Mouse (Mus musculus) yolk sac, embryonic 10.5 days (tissue): ENCODE data around the gene Anxa2.

Experiments
- DNase-seq: peaks from one replicate; pipeline ENCODE4 v3.0.0-alpha.2; 2017; ENCODE audit warnings: low spot score

Anxa2 gene

DNA sequence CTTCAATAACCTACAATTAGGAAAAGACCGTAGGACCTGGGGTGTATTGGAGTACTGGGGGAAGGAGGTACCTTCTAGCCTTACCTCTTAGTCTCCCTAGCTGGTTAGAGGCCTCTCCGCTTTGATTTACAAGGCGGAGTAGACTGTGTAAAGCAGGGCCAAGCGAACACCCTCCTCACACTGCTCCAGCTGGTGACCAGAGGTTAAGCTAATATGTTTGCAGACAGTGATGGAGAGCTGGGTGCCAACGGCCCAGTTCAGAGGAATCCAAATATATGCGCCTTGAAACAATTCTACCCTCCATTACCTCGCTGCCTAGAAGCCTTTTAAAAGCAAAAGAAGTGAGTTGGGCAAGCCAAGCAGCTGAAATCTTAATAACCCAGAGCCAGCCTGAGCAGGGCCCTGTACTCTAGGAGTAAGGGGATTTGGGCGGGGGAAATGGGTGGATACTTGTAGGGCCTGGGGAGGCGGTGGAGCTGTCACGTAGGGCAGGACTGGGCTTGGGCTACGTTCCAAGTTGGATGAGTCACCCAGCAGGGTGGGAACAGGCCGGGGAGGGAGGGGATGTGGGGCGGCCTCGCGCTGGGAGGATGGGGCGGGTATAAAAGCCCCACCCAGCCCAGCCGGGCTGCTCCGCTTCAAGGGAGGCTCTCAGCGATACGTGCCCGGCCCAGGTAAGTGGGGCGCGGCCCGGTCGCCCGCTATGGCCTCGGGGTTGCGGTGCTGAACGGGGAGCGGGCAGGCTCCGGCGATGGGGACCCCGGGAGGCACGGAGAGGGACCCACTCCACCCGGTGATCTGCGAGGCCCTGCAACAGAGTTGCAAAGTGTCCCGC is at the start of gene Anxa2:
Gene Anxa2, plus strand, starts transcription at position 555 of the 835 bp plus-strand sequence.
- peak; percentile 89 for DNase-seq

DNA sequence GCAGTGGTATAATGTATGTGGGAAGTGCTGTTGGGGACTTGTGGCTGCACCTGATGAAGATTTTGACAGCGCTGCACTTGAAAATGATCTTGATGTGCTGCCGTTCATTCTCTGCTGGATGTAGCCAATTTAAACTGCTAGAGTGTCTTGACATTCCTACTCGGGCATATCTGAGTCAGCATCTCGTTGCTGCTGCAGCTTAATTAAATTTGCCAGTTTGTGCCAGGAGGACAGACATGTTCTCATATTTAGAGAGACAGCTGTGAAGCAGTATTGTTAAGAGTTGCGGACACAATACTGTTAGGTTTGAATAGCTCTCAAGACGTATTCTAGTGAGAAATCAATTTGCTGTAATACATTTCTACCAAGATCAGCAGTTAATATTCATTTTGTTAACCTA is 48.7 kb upstream of the Anxa2 start:
- DNase-seq = no peak

DNA sequence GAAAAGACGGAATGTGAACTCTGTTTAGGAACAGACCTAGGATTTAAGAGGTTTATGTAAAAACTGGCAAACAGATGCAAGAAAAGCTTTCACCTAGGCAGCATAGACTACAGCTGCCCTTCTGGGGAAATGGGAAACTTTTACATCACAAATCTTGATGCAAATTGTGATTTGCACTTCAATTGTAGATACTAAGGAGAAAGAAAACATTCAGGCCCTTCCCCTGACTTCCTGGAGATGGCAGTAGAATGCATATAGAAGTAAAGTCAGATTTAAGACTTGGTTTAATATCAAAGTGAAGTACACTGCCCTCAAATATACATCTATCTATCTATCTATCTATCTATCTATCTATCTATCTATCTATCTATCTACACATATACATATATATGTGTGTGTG is 33.9 kb upstream of the Anxa2 start:
- DNase-seq = no peak

DNA sequence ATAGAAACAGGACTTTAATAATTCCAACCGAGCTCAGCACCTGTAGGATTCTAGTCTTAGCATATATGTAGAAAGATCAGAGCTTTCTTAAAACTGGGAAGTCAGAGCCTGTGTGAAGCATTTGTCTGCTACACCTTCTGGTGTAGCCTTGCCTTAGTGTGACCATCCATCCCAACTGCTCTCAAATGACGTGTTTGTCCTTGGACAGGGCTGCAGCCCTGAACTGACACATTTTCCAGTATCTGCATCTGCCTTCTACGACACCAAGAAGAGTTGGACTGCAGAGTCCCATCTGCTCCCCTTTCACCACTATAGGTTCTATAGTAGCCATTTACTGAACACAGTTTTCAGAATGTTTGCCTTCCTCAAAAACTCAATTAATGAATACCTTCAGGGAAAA is 22.9 kb upstream of the Anxa2 start:
- DNase-seq = no peak

DNA sequence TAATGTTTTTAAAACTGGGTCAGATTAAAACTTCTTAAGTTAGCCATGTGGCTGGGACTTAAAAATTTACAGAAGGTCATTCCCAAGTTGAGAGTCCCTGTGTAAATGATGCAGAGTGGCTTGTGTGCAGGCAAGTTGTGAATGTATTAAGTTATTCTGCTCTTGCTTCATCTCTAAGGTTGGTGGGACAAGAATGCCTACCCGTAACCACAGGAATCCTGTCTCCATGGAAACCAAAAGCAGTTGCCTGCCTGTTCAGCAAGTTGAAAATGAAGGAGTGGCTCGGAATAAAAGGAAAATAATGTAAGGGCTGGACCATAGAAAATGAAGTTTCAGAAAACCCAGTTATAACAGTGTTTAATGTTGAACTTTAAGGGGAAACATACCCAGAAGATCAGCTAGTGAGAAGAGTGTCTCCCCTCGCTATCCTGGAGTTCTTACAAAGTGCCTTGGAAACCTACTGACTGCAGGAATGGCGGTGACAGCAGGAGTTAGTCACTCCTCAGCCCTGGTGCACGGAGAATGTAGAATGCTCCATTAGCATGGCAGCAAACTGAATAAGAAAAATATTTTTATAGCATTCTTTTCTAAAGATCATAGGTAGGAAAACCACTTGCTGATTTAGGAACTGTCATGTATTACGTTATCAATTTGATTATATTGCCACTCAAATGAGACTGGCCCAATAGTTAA is 21.4 kb upstream of the Anxa2 start:
- DNase-seq = peak; percentile 21

DNA sequence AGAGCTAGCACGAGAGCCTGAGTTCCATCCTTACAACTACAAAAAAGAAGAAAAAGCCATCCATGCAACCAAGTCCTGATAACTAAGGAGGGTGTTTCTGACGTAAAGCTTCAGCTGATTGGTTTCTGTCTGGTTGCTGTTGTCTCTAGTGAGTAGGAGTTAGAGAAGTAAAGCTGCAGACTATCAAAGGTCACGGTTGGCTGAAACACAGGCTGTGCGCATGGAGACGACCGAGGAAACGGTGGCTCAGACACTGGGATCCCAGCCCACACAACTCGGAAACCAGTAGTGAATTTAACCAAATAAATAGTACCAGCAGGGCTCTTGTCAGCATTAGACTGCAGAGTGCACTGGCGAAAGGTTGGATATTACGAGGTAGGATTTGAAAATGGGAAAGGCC is 18.2 kb upstream of the Anxa2 start:
- peak; percentile 39 for DNase-seq

DNA sequence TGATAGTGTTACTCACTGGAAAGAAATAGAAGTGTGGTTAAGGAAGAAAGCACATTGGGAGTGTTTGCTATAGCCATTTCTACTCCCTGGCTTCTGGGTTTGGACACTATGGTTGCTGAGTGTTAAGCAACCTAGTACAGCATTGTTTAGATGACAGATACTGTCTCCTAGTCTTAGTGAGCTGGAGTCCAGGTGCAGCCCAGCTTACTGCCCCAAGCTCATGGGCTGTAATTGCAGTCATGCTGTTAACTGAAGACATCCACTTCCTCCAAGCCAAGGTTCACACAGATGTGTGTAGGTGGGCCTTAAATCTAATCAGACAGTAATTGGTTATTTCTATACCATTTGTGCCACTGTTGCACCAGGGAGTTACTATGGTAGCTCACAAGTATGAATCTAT is 17.8 kb upstream of the Anxa2 start:
- DNase-seq = no peak

DNA sequence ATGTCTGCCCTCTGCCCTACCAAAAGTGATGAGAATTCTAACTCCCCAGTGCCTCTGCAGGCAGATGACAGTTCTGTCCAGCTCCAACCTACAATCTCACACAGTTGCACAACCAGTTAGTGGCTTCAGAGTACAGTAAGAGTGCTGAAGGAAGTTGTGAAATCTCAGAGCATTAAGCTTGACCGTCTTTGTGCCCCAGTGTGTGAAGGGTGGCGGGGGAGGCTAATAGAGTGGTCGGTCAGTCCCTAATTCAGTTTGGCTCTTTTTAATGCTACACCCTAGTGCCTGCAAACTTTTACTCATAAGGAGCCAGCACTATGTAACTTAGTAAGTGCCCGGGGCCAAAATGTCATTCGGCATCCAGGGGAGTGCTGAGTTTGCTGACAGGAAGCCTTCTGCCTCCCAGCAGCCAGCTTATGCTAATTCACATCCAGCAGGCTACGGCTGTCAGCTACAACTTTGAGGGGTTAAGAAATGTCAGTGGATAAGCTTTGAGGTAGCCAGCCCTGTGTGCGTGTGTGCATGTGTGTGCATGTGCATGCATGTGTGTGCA is 13.5 kb upstream of the Anxa2 start:
- DNase-seq = peak; percentile 40

DNA sequence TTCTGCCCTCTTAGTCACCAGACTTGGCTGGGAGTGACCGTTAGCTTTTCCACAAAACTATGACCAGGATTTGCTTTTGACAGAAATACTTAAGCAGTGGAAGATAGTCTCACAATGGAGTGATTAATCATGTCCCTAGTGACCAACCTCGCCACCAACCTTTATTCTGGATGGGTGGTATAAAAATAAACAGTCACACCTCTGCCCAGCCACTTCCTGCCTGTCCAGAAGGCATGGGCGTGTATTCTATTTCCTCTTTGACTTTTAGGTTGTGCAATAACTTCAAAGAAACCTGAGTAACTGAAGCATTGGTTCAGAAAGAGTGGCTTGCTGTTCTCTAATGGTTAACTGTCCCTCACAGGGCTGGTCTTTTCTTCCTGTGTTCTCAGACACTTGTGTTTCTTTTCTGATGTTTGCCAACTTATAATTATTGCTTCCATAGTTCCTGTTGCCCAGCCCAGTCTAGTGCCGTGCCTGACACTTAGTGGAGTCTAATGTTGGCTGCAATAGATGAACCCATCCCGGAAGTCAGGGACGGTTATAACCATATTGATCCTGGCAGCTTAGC is 10.9 kb upstream of the Anxa2 start:
- peak; percentile 42 for DNase-seq

DNA sequence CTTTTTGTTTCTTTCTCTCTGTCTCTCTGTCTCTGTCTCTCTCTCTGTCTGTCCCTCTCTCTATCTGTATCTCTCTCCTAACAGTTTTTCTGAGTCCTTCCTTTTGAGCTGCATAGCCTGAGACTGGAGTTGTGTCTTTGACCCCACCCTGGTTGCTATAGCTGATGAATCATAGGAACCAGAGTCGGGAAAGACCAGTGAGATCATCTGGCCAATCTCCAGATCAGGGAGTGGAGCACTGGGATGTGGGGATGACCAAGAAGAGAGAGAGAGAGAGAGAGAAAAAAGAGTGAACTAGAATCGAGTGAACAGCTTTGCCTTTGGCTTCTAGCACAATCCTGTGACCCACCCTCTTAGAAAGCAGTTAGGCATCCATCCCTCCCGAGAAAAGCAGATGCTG is 10.2 kb upstream of the Anxa2 start:
- no peak for DNase-seq

DNA sequence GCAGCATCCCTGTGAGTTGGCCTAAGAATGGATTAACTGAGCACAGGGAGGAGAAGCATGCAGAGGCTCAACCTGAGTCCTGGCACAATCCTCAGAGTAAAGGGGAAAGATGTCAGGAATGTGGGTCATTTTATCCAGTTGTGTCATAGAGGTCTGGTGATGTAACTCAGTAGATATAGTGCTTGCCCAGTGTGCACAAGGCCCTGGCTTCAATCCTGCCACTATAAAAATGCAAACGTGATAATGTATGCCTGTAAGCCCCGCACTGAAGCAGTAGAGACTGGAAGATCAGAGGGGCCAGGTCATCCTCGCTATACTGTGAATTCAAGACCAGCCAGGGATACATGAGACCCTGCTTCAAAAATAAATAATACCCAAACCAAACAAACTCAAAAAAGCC is 4.6 kb upstream of the Anxa2 start:
- no peak for DNase-seq

DNA sequence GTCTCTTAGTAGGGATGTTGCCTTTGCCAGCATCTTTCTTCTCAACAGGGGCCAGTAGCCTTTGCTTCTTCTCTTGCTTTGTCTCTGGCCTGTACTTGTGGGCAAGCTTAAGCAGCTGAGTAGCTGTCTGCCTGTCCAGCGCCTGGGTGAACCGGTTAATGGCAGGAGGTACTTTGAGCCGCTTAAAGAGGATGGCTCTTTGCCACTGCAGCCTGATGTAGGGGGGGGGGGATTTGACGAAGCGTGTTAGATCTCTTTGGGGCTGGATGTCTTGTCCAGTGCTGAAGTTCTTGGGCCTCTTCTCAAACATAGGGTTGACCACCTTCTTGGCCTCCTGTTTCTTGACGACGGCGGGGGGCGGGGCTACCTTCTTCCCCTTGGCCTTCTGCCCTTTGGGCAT is 2.8 kb upstream of the Anxa2 start:
- DNase-seq = no peak

DNA sequence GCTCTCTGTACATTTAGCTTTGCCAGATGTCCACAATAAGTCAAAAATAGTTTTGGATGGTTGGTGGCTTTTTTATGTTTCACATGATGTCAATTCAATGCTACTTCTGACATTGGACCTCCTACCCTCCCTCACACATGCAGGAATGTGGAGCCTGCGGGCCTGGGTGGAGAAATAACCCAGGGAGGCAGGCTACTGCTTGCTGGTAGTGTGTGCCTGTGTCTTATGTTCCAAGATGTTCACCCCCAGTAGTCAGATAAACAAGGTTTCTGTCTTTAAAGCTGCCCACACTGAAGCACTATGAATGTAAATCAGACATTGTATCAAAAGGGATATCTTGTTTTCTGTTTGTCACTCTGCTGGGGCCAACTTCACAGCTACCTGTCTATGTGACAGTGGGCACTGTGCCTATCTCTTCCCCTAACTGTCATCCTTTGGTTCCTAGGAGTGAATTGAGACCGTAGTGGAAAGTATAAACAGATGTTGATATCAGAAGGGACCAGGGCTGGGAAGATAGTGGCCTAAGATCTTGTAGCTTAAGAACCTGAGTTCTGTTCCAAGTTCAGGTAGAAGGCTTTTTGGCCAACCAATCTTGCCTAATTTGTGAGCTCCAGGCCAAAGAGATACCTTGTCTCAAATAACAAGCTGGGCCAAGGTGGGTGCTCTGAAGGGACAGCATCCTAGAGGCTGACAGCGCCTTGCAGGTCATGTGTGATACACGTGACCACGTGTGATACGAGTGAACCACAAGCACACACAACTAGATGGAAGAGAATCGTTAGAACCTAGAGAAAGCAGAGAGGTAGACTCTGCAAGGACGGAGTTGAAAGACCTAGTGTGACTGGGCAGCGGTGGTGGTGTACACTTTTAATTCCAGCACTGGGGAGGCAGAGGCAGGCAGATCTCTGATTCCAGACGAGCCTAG is 1.3 kb upstream of the Anxa2 start:
- DNase-seq = no peak

DNA sequence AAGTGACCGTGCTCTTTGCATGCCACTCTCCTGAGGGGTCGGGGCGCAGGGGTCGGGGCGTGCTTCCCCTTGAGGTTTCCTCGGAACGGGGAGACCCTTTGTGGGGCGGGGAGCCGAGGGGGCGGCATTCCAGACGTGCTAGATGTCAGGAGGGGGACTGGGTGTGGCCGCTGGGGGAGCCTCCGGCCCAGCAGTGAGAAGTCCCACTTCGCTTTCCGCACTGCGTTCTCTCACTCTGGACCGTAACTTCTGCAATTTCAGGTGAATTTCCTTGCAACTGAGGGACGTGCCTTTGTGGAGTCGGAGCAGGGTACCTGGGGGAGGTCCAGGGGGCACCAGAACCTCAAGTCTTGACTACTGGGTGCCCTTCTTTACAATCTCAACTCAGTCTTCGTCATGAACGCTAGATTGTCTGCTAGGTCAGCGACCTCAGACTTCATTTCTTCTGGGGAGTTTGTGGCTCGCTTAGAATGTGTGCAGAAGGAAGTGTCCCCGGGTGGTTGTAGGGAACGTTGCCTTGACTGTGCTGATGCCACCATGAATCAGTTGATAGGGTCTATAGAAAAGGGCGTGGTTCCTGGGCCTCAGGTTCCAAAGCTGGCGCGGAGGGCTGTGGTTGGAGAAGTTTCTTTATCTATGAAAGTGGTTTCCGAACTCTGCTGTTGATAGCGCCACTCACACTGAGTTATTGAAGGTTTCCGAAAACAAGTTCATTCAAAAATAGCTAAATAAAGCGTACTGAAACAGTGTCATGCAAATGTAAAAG is 664 bp downstream of the Anxa2 start:
- peak; percentile 52 for DNase-seq

DNA sequence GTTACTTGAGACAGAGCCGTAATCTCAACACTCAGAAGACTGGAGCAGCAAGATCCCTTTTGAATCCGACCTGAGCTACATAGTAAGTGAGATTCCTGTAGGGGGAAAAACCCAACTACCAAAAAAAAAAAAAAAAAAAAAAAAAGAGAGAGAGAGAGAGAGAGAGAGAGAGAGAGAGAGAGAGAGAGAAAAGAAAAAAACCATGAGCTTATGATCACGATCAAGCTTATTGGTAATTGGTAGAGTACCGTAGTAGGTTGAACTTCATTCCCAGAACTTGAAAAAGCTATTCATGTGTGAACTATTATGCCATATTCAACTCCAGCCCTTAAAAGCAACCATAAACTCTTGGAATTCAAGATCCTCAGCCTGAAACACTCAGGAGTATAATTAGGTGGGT is 1.3 kb downstream of the Anxa2 start:
- DNase-seq = no peak

DNA sequence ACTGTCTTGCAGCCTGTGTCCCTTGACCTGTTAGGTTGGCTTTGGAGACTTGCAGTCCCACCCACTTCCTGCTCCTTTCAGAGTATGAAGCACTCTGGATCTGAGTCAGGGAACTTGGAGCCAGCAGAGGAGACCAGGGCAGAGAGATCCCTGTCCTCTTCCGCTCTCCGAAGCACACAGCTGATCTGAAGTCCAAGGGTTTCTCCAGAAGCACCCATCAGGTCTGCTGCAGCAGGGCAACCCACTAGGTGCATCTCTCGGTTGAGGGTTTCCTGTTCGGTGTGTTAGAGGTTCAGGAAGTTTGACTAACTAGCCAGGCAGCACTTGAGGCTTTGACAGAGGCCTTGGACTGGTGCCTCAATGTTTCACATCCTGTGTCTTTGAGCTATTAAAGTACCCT is 2.0 kb downstream of the Anxa2 start:
- DNase-seq = peak; percentile 41

DNA sequence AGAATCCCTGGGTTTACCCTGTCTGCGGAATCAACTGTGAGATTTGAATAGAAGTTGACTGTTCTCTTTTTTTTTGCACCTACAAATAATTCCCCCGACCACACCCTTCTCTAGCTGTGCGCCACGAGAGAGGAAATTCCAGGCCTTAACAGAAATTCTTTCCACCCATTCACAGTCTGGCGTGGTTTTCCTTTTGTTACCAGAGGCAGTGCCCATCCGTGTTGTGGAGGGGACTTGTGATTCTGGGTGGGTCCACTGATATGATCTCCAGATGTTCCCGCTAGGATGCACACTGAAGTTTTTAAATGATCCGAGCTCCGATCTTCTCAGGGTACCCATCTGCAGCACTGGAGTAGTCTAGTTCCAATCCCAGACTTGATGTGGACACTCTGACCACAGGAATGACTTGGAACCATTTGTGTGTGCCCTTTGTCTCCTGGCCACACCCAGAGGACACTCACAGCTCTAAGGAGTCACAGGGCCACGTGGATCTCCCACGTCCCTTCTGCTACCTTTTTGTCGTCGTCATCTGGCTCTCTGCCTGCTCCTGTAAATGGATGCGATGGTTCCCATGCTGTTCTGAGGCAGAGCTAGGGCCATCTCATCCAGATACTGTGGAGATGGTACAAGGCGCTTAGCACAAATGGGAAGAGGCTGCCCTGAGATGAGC is 3.1 kb downstream of the Anxa2 start:
- DNase-seq = no peak

DNA sequence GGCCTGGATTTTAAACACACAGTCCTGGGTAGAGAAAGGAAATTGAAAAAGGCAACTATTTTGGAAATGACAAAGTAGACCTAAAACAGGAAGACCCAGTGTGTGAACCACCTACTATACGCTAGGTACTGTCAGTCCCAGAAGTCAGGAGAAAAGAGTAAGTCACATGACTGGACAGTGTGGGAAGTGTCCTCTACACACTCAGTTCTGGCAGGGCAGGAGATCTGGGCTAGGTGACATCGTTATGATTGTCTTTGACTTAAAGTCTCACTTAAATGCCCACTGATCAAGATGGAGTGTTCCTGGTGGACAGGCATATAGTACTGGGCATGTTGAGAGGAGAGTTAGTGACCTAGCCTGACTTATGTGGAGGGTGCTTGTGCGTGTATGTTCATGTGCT is 3.7 kb downstream of the Anxa2 start:
- no peak for DNase-seq

DNA sequence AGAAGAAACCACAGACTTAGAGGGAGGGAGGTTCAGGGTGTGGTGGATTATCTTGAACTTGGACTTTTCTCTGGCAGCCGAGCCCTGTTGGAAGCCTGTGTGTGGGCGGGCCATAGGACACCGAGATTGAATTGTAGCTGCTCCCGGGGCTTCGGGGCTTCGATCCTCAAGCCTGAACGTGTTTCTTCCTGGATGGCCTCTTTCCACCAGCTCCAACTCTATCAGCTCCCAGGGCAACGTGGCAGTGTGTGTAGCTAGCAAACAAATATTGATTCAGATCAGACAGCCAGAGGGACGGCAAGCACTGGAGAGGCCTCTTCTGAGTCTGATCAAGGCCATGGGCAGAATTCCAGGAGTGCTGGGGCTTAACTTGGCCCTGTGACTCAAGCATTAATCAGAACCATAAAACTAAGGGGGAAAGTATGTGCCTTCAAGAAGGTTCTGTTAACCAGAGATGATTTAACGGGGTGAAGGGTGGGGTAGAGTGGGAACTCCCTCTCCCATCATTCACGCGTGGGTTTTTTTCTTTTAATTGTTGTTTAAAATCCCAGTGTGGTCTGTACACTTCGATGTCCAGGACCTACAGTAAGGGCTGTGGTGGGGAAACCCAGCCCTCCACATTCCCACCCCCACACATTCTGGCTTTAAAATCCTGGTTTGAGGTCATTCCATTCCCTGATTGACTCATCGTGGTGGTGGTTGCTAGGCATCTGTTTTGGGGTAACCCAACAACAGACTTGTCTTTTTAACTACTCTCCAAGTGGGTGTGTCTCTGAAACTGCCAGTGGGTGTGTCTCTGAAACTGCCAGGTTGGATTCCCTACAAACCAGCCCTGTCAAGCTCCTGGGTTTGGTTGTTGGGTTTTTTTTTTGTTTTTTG is 4.6 kb downstream of the Anxa2 start:
- no peak for DNase-seq

DNA sequence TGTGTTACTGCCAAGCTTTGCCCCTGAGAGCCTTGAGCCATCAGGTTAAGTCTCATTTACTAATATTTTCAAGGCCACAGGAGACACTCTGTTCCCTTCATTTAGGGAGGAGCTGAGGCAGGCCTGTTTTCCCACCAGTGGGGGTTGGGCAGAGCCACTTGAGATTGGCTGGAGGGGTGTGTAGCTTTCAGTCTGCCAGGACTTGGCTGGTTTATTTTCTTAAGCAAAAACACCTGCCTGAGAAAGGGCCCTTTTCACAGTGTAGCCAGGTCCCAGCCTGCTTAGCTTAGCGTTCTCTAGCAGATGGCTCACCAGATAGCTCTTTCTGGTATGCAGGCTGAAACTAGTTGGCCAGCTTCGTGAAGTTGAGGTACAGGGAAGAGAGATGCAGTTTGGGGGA is 5.6 kb downstream of the Anxa2 start:
- DNase-seq = no peak
